Mouse (Mus musculus): Measurements from ENCODE around the gene Dedd2. TPM values are rescaled to one million over a fixed set of nuclear protein-coding genes. Genes with fewer than 3 reads are reported as not detected.

Dedd2 gene
- polyA plus RNA-seq, 1 experiment, result 29.6 TPM

DNA sequence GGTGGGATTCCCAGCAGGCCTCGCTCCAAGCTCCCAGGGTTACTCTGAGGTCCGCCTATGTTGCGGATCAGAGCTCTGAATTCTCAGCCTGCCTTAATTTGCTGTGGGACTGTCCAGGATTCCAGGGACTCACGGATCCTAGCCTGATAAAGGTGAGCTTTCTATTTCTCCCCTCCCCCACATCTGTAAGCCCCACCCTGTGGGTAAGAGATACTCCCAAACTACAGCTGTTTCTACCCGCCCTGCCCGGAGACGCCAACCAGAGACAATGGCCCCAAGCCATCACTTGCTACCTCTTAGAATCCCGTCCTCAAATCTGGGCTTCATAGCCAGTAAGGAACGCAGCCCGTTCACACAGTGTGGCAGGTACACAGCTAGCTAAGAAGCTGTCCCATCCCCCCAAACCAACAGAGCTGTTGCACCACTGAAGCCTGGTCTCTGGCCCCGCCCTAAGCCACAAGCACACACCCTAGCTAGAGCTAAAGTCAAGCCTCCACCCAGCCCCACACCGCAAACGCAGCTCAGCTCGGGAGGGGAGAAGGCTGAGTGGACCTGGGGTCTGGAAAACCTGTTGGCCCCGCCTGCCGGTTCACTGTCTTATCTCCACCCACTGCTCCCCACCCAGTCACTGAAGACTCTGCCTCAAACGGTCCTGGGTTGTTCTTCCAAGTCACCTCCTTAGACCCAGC, 64.8 kb downstream of the Dedd2 start:
- H3K4me1 ChIP-seq (ENCODE audit: control insufficient read depth, insufficient read depth, low read length), result peaks cover 19% of the 10 kb centered on the region
- H3K27me3 ChIP-seq (ENCODE audit: control insufficient read depth, insufficient read depth, low read length), result no peaks in the 10 kb centered on the region
- 73% methylated on average over 17 of the region's 17 CpGs for WGBS
- no peak overlapping the region for H3K4me3 ChIP-seq (replicated peaks; ENCODE audit: insufficient read depth, low read depth, low read length)
- TF ChIP-seq CTCF (IDR thresholded peaks at IDR 0.05; ENCODE audit: borderline replicate concordance, insufficient read depth, low read depth, low read length) (no peak), POLR2A (IDR thresholded peaks at IDR 0.05; ENCODE audit: borderline replicate concordance, insufficient read depth, low read length) (no peak)
- no peak overlapping the region for H3K27ac ChIP-seq (ENCODE audit: insufficient read depth, low read length)
- no peak for DNase-seq

DNA sequence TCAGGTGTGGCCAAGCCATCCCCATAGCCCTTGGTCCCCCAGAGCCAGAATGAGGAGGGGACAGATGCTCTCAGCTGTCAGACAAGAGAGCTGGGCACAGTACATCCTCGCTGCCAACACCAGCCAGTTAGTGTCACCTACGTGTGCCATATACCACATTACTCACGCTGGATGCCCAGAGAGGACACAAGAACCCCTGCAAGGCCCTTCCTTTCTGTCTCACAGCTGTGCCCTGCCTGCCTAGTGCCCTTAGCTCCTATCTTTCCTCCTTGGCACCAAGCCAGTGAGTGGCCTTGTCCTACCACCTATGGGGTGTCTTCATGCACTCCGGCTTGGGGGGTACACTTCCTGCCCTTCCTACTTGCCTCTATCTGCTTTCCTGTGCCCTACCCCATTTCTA, 65.8 kb downstream of the Dedd2 start:
- Histone ChIP-seq H3K27me3 (ENCODE audit: control insufficient read depth, insufficient read depth, low read length) (no peaks in the 10 kb centered on the region), H3K4me3 (replicated peaks; ENCODE audit: insufficient read depth, low read depth, low read length) (no peak overlapping the region), H3K27ac (ENCODE audit: insufficient read depth, low read length) (no peak overlapping the region), H3K4me1 (ENCODE audit: control insufficient read depth, insufficient read depth, low read length) (peaks cover 23% of the 10 kb centered on the region)
- DNase-seq, result no peak
- 50% methylated on average over 4 of the region's 4 CpGs for WGBS
- TF ChIP-seq POLR2A (IDR thresholded peaks at IDR 0.05; ENCODE audit: borderline replicate concordance, insufficient read depth, low read length) (no peak), CTCF (IDR thresholded peaks at IDR 0.05; ENCODE audit: borderline replicate concordance, insufficient read depth, low read depth, low read length) (no peak)

DNA sequence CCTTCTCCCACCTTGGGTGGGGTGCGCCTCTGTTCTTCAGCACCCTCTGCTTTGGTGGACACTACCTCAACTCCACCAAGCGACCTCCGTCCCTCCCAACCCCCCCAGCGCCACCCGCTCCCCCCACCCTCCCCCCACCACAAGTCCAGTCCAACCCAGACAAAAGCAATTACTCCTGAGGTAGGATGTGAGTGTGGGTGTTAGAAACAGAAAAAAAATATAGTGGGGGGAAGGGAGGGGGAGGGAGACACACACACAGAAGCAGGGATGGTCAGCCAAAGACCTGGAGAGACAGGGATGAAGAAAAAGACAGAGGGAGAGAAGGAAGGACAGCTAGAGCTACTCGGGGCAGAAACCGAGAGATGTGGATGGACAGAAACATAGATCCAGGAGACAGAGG, 66.6 kb downstream of the Dedd2 start:
- Histone ChIP-seq H3K4me1 (ENCODE audit: control insufficient read depth, insufficient read depth, low read length) (peaks cover 23% of the 10 kb centered on the region), H3K4me3 (replicated peaks; ENCODE audit: insufficient read depth, low read depth, low read length) (no peak overlapping the region), H3K27me3 (ENCODE audit: control insufficient read depth, insufficient read depth, low read length) (no peaks in the 10 kb centered on the region), H3K27ac (ENCODE audit: insufficient read depth, low read length) (no peak overlapping the region)
- no peak for DNase-seq
- TF ChIP-seq POLR2A (IDR thresholded peaks at IDR 0.05; ENCODE audit: borderline replicate concordance, insufficient read depth, low read length) (no peak), CTCF (IDR thresholded peaks at IDR 0.05; ENCODE audit: borderline replicate concordance, insufficient read depth, low read depth, low read length) (no peak)
- WGBS, result 56% methylated on average over 7 of the region's 7 CpGs

DNA sequence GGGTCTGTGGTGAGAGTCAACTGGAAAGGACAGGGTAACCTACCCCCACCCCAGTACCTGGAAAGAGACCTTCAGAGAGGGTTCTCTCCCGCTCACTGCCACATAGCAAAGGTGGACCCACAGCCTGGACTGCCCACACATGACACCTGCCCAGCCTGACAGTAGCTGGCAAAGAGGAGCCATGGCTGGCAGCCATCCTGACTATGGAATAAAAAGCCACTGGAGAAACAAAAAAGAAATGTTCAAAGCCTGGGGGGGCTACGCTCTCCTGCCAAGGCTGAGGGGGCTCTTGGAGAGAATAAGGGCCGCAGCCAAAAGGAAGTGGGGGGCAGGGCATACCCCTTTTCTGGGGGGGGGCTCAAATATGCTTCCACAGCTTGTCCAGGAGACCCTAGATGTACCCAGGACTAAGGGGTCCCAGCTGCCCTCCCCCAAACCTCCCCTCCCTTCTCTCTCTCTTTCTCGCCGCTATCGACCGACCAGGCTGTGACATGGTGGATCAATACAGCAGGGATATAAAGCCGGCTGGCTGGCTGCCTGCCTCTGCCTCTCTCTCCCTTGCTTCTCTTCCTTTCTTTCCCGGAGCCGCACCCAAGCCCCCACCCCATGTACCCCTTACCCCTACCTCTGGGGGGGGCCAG, 68.4 kb downstream of the Dedd2 start:
- H3K27me3 ChIP-seq (ENCODE audit: control insufficient read depth, insufficient read depth, low read length), result no peaks in the 10 kb centered on the region
- peak; percentile 61 to 73 for DNase-seq
- TF ChIP-seq POLR2A (IDR thresholded peaks at IDR 0.05; ENCODE audit: borderline replicate concordance, insufficient read depth, low read length), result no peak
- 10% methylated on average over 10 of the region's 10 CpGs for WGBS
- H3K4me1 ChIP-seq (ENCODE audit: control insufficient read depth, insufficient read depth, low read length), result peaks cover 23% of the 10 kb centered on the region
- H3K27ac ChIP-seq (ENCODE audit: insufficient read depth, low read length), result no peak overlapping the region
- H3K4me3 ChIP-seq (replicated peaks; ENCODE audit: insufficient read depth, low read depth, low read length), result no peak overlapping the region

DNA sequence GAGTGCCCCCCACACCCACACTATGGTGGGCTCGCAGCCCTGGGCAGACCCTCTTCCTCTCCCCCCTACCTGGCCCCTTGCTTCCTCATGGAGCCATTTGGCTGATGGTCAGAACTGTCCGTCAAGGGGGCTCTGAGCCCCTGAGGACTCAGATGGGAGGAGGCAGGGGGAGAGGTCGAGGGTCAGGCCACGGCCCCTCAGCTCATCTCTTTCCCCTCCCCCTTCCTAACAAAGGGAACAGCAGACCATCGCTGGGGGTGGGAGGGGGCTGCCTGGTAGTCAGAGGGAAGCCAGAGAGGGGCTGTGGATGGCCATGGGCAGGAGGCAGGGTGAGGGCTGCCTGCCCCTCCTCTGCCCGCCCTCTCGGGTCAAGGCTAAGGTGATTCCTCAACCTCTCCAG, 69.4 kb downstream of the Dedd2 start:
- 40% methylated on average over 7 of the region's 7 CpGs for WGBS
- Histone ChIP-seq H3K27ac (ENCODE audit: insufficient read depth, low read length) (no peak overlapping the region), H3K4me1 (ENCODE audit: control insufficient read depth, insufficient read depth, low read length) (peaks cover 23% of the 10 kb centered on the region), H3K4me3 (replicated peaks; ENCODE audit: insufficient read depth, low read depth, low read length) (no peak overlapping the region), H3K27me3 (ENCODE audit: control insufficient read depth, insufficient read depth, low read length) (no peaks in the 10 kb centered on the region)
- DNase-seq, result no peak
- TF ChIP-seq CTCF (IDR thresholded peaks at IDR 0.05; ENCODE audit: borderline replicate concordance, insufficient read depth, low read depth, low read length) (no peak), POLR2A (IDR thresholded peaks at IDR 0.05; ENCODE audit: borderline replicate concordance, insufficient read depth, low read length) (no peak)

DNA sequence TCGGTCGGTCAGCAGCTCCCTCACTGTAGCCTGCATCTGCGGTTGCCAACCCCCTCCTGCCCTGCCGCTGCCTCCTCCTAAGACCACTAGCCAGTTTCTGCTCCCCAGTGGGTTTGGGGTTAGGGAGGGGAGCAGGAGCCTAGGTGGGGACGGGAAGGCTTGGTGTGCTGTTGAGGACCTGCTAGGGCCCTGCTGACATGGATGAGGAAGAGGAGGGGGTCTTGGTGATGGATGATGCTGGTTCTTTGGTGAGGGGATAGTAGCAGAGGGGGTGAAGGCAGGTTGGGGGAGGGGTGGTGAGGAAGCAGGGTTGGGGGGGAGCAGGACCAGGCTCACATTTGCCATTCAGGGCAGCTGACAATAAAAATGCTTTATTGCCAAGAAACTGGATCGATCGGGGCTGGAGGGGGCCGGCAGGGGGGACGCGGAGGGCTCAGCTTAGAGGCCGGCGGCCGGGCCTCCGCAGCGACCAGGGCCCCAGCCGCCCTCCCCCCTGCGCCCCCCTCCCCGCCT, 70.2 kb downstream of the Dedd2 start:
- Histone ChIP-seq H3K27ac (ENCODE audit: insufficient read depth, low read length) (no peak overlapping the region), H3K4me1 (ENCODE audit: control insufficient read depth, insufficient read depth, low read length) (peaks cover 23% of the 10 kb centered on the region), H3K4me3 (replicated peaks; ENCODE audit: insufficient read depth, low read depth, low read length) (no peak overlapping the region), H3K27me3 (ENCODE audit: control insufficient read depth, insufficient read depth, low read length) (no peaks in the 10 kb centered on the region)
- TF ChIP-seq CTCF (IDR thresholded peaks at IDR 0.05; ENCODE audit: borderline replicate concordance, insufficient read depth, low read depth, low read length), result no peak
- no peak for TF ChIP-seq POLR2A (IDR thresholded peaks at IDR 0.05; ENCODE audit: borderline replicate concordance, insufficient read depth, low read length)
- 29% methylated on average over 17 of the region's 18 CpGs for WGBS
- no peak for DNase-seq

Other genes with a start within 250 kb of the Dedd2 start
- gene Rabac1, start 247.9 kb downstream of the Dedd2 start, polyA plus RNA-seq (2012; rRNA removed), result 637 and 648 TPM in 2 replicates
- 1,466 and 1,473 TPM in 2 replicates for gene Atp1a3, start 214.7 kb downstream of the Dedd2 start, polyA plus RNA-seq (2012; rRNA removed)
- gene Grik5, start 148.3 kb downstream of the Dedd2 start, polyA plus RNA-seq (2012; rRNA removed), result 74.6 and 77.4 TPM in 2 replicates
- gene Zfp574, start 148.0 kb downstream of the Dedd2 start, polyA plus RNA-seq (2012; rRNA removed), result 44.3 and 45.7 TPM in 2 replicates
- 8.4 and 10.6 TPM in 2 replicates for gene Pou2f2, start 40.9 kb downstream of the Dedd2 start, polyA plus RNA-seq (2012; rRNA removed)
- gene Zfp526, start 810 bp upstream of the Dedd2 start, polyA plus RNA-seq (2012; rRNA removed), result 9.2 and 10.9 TPM in 2 replicates
- 226 and 230 TPM in 2 replicates for gene Gsk3a, start 17.2 kb upstream of the Dedd2 start, polyA plus RNA-seq (2012; rRNA removed)
- 14.3 and 14.8 TPM in 2 replicates for gene Erf, start 30.1 kb upstream of the Dedd2 start, polyA plus RNA-seq (2012; rRNA removed)
- 121 and 124 TPM in 2 replicates for gene Cic, start 47.1 kb upstream of the Dedd2 start, polyA plus RNA-seq (2012; rRNA removed)
- gene Pafah1b3, start 77.4 kb upstream of the Dedd2 start, polyA plus RNA-seq (2012; rRNA removed), result 41.9 and 42.6 TPM in 2 replicates
- gene Prr19, start 80.8 kb upstream of the Dedd2 start, polyA plus RNA-seq (2012; rRNA removed), result 0.16 and 0.20 TPM in 2 replicates
- 226 and 246 TPM in 2 replicates for gene Tmem145, start 85.5 kb upstream of the Dedd2 start, polyA plus RNA-seq (2012; rRNA removed)
- gene Megf8, start 96.5 kb upstream of the Dedd2 start, polyA plus RNA-seq (2012; rRNA removed), result 76.8 and 77.8 TPM in 2 replicates
- 0.59 TPM in 1 of 2 replicates, not detected in the other for gene Cnfn, start 149.1 kb upstream of the Dedd2 start, polyA plus RNA-seq (2012; rRNA removed)
- gene Lipe, start 178.1 kb upstream of the Dedd2 start, polyA plus RNA-seq (2012; rRNA removed), result 12.1 and 12.3 TPM in 2 replicates
- not detected in 2 replicates for gene Cxcl17, start 192.3 kb upstream of the Dedd2 start, polyA plus RNA-seq (2012; rRNA removed)

Measured in cerebellum, adult 2 months (tissue).